Mouse (Mus musculus) lung, embryonic 14.5 days (tissue): Measurements from ENCODE around the gene Fabp3. TPM values are rescaled to one million over a fixed set of nuclear protein-coding genes. Genes with fewer than 3 reads are reported as not detected.

Source experiments
- ATAC-seq: fragments of 200-750 bp; cut with Nextera tagmentation; 2 replicates; pipeline ENCODE4 v1.8.0; 2017; ENCODE audit warnings: mild to moderate bottlenecking, moderate TSS enrichment, moderate library complexity; ENCODE audit not compliant: insufficient read depth
- DNase-seq: peaks from one replicate; pipeline ENCODE4 v3.0.0-alpha.2; 2015
- H3K27ac ChIP-seq: fragments of 300-500 bp; sonication (generic); 2 replicates; pipeline ENCODE4 v1.5.1; 2014; ENCODE audit warnings: low read depth, mild to moderate bottlenecking, moderate library complexity
- H3K27me3 ChIP-seq: fragments of 300-500 bp; sonication (generic); 2 replicates; pipeline ENCODE4 v1.6.1; 2014; ENCODE audit warnings: low read length, control low read depth; ENCODE audit not compliant: insufficient read depth
- H3K36me3 ChIP-seq: fragments of 300-500 bp; sonication (generic); 2 replicates; pipeline ENCODE4 v1.6.1; 2014; ENCODE audit warnings: control low read depth; ENCODE audit not compliant: insufficient read depth
- H3K4me1 ChIP-seq: fragments of 300-500 bp; sonication (generic); 2 replicates; pipeline ENCODE4 v1.6.1; 2014; ENCODE audit warnings: antibody characterized with exemption, control low read depth; ENCODE audit not compliant: insufficient read depth
- H3K4me2 ChIP-seq: fragments of 300-500 bp; sonication (generic); 2 replicates; pipeline ENCODE4 v1.6.1; 2014; ENCODE audit warnings: mild to moderate bottlenecking
- H3K4me3 ChIP-seq: fragments of 300-500 bp; sonication (generic); 2 replicates; pipeline ENCODE4 v1.5.1; 2014; ENCODE audit warnings: low read depth, low read length
- H3K9ac ChIP-seq: fragments of 300-500 bp; sonication (generic); 2 replicates; pipeline ENCODE4 v1.6.1; 2014
- H3K9me3 ChIP-seq: fragments of 300-500 bp; sonication (generic); 2 replicates; pipeline ENCODE4 v1.6.1; 2016; ENCODE audit warnings: low read depth, low read length, control low read depth
- CTCF ChIP-seq: IDR thresholded peaks from 2 replicates; pipeline ENCODE4 v1.5.1; 2016; ENCODE audit warnings: antibody characterized with exemption, low read depth
- WGBS: fragments of 180-500 bp; shearing (Covaris S2); extraction: QIAGEN DNeasy Blood & Tissue Kit; methylation state at CpG from one replicate; pipeline ENCODE4 v1.1.7; 2014; 5-methylcytosine and 5-hydroxymethylcytosine counted together
- polyA plus RNA-seq: library from polyadenylated mRNA; unstranded; fragments of >200 nt; fragmentation: Nextera tagmentation; extraction: Ambion mirVana; gene quantifications from 2 replicates; pipeline ENCODE4 v1.2.1, GENCODE M21; 2014

The Fabp3 gene
- polyA plus RNA-seq, 1 experiment from 2014 or later, result 4.7 TPM

GRCm38 (mm10) chr4:130352588-130352987 lies 44.2 kb downstream of the Fabp3 start:
- WGBS, result 86% methylated on average over 7 of the region's 7 CpGs
- Histone ChIP-seq H3K4me2 (no peak overlapping the region), H3K9me3 (no peaks in the 10 kb centered on the region), H3K36me3 (peaks cover 62% of the 10 kb centered on the region), H3K27ac (no peak overlapping the region), H3K4me3 (no peak overlapping the region), H3K4me1 (no peaks in the 10 kb centered on the region), H3K9ac (no peak overlapping the region), H3K27me3 (no peaks in the 10 kb centered on the region)
- no peak for ATAC-seq
- no peak for DNase-seq
- TF ChIP-seq CTCF, result no peak

- H3K36me3 ChIP-seq, result peaks cover 20% of the 10 kb centered on the region
- H3K27me3 ChIP-seq, result no peaks in the 10 kb centered on the region
- H3K9me3 ChIP-seq, result no peaks in the 10 kb centered on the region
- DNase-seq, result no peak
- no peak for ATAC-seq
- no peak overlapping the region for H3K9ac ChIP-seq
- no peak for TF ChIP-seq CTCF
- no peak overlapping the region for H3K4me3 ChIP-seq
- H3K27ac ChIP-seq, result no peak overlapping the region
- H3K4me2 ChIP-seq, result no peak overlapping the region
- H3K4me1 ChIP-seq, result peaks cover 4% of the 10 kb centered on the region; the same call in 1 of the 2 replicates
Measured at GRCm38 (mm10) chr4:130357946-130358345, 49.6 kb downstream of the Fabp3 start.

GRCm38 (mm10) chr4:130359486-130360237 lies 51.3 kb downstream of the Fabp3 start, which contains the start of the genes Zcchc17 and Snrnp40:
Zcchc17 (minus strand) TSS chr4:130359943.
Snrnp40 (plus strand) TSS chr4:130360132.
- H3K9me3 ChIP-seq, result no peaks in the 10 kb centered on the region
- H3K9ac ChIP-seq, result peak within 1 kb of the TSS; percentile 82
- H3K4me1 ChIP-seq, result peaks cover 4% of the 10 kb centered on the region; the same call in 1 of the 2 replicates
- H3K27ac ChIP-seq, result peak within 1 kb of the TSS; percentile 75
- WGBS, result under 1% methylated on average over 49 of the region's 49 CpGs
- H3K36me3 ChIP-seq, result peaks cover 26% of the 10 kb centered on the region
- peak; percentile 100 for DNase-seq
- H3K4me3 ChIP-seq, result peak within 1 kb of the TSS; percentile 74
- peak; percentile 99 for ATAC-seq
- peak within 1 kb of the TSS; percentile 74 for H3K4me2 ChIP-seq
- no peak for TF ChIP-seq CTCF
- H3K27me3 ChIP-seq, result no peaks in the 10 kb centered on the region

- H3K4me3 ChIP-seq, result peak overlapping the region; percentile 74
- H3K27ac ChIP-seq, result peak overlapping the region; percentile 68
- H3K4me1 ChIP-seq, result peaks cover 4% of the 10 kb centered on the region; the same call in 1 of the 2 replicates
- ATAC-seq (no peak), DNase-seq (no peak)
- H3K4me2 ChIP-seq, result peak overlapping the region; percentile 72
- TF ChIP-seq CTCF, result no peak
- H3K27me3 ChIP-seq, result no peaks in the 10 kb centered on the region
- H3K36me3 ChIP-seq, result peaks cover 32% of the 10 kb centered on the region
- peak overlapping the region; percentile 82 for H3K9ac ChIP-seq
- under 1% methylated on average over 19 of the region's 19 CpGs for WGBS
- no peaks in the 10 kb centered on the region for H3K9me3 ChIP-seq
Measured at GRCm38 (mm10) chr4:130360238-130360590, 51.8 kb downstream of the Fabp3 start.

Other genes with a start within 250 kb of the Fabp3 start
- 68.9 and 69.4 TPM in 2 replicates for gene Pef1, start 206.0 kb upstream of the Fabp3 start, polyA plus RNA-seq
- 0.14 and 0.39 TPM in 2 replicates for gene Hcrtr1, start 169.2 kb upstream of the Fabp3 start, polyA plus RNA-seq
- gene Tinagl1, start 133.5 kb upstream of the Fabp3 start, polyA plus RNA-seq, result 29.6 and 30.3 TPM in 2 replicates
- not detected in 2 replicates for gene Gm853, start 86.2 kb upstream of the Fabp3 start, polyA plus RNA-seq
- gene Serinc2, start 29.4 kb upstream of the Fabp3 start, polyA plus RNA-seq, result 18.2 and 22.2 TPM in 2 replicates
- not detected in 2 replicates for gene Gm10570, start 79 bp downstream of the Fabp3 start, polyA plus RNA-seq
- gene Zcchc17, start 51.3 kb downstream of the Fabp3 start, polyA plus RNA-seq, result 70.6 and 76.8 TPM in 2 replicates
- 186 and 199 TPM in 2 replicates for gene Snrnp40, start 51.5 kb downstream of the Fabp3 start, polyA plus RNA-seq